Mouse (Mus musculus): ENCODE measurements at regions not wholly inside any gene's neighbourhood (a gene's known extent, or its start where the extent isn't known, plus 50 kb on each side); places are given as distances from the start of the nearest gene placed in this dataset.

DNA sequence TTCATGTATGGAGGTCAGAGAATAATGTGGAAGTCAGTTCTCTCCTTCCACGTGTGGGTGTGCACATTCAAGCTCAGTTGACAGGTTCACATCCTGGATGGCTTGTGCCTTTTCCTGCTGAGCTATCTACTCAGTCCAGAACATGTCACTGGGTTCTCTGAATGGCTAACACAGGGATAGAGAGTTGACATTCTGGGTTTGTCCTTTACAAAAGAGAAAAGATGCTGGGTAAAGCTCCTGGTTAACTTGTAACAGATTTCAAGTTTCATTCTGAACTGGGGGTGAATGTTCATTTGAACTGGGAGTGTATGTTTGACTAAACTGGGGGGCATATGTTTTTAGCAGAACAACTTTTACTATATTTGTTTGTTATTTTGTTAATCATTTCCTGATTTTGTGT, 133.0 kb downstream of the Tmem17 start:
- no peak for DNase-seq

- no peak for DNase-seq
Observed at GRCm38 (mm10) chr11:22646192-22646936, 134.5 kb downstream of the Tmem17 start.

DNA sequence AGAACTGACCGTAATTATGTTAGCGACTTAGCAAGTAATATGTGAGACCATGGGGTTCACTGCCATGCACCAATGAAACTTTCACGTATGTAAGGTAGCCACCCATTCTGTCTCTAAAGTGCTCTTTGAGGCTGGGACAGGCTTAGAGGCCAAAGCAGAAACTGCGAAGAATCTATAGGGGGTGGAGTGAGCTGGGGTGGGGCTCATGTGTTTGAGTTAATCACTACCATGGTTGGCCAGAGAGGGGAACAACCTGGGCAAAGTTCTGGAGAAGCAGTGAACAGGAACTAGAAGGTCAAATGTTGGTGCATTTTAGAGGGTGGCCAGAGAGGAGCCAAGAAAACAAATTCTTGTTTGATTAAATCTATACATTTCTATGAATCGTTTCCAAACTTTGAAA, 136.4 kb downstream of the Tmem17 start:
- no peak for DNase-seq

DNA sequence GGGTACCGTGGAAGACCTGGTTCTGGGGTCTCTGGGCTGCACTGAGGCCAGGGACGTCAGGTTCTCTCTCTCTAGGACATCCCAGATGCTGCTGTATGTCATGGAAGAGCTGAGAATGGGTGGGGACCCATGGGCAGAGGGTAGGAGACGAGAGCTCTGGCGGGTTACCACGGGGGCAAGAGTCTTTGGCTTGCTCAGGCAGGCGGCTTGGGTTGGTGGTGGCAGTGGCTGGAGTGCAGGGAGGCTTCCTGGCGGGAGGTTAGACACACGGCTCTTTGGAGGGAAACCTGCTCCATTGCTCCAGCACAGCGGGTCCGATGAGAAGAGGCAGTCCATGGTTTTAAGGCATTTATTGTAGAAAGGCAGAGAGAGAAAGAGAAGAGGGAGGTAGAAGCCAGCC, 138.9 kb downstream of the Tmem17 start:
- no peak for DNase-seq

GRCm38 (mm10) chr11:22651313-22651712, 139.4 kb downstream of the Tmem17 start:
- no peak for DNase-seq

DNA sequence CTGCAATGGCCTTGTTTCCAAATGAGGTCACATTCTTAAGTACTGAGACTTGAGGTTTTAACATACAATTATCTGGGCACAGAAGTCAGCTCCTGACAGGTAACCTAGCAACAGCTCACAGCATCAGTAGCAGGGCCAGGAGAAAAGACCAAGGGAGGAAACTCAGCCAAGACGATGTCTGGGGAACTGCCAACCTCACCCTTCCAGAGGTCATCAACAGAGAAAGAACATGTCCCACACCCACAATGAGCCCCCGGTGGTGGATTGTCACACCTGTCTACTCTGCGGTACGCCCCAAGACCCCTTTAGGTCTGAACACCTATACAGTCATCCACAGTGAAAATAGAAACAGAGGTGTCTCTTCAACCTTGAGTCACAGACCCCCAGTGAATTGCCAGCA, 140.0 kb downstream of the Tmem17 start:
- no peak for DNase-seq

DNA sequence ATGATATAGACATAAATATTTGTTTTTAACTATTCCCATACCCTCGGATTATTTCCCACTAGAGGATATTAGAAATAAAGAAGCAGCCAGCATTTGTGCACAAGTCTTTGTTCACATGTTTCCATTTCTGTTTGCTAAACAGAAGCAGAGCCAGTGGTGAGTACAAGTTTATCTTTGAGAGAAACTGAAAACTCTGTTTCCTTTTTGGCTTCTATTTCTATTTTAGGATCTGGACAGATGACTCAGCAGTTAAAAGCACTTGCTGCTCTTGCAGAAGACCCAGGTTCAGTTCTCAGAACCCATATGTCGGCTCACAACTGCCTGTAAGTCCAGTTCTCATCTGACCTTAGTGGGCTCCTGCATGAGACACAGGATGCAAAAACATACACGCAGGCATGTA, 141.0 kb downstream of the Tmem17 start:
- no peak for DNase-seq

- DNase-seq = no peak
Observed at GRCm38 (mm10) chr11:22653366-22653765, 141.5 kb downstream of the Tmem17 start.

- DNase-seq = no peak
Observed at GRCm38 (mm10) chr11:22657635-22658034, 145.7 kb downstream of the Tmem17 start.

DNA sequence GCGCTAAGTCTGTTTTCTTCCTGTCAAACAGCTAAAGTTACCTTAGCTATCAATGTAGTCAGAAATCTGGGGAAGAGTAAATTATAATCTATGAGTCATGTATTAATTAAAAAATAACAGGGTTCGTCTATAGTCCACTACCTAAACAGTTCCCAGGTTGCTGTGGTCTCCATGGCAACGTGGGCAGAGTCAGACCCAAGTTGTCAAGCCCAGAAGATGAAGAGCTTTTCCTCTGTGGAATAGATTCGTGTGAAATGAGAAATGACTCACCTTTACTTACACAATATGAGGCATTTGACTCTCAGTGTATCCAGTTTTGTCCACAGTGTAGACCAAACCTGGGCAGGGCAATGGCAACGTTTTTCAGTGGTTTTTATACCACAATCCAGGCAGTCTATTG, 149.2 kb downstream of the Tmem17 start:
- no peak for DNase-seq

DNA sequence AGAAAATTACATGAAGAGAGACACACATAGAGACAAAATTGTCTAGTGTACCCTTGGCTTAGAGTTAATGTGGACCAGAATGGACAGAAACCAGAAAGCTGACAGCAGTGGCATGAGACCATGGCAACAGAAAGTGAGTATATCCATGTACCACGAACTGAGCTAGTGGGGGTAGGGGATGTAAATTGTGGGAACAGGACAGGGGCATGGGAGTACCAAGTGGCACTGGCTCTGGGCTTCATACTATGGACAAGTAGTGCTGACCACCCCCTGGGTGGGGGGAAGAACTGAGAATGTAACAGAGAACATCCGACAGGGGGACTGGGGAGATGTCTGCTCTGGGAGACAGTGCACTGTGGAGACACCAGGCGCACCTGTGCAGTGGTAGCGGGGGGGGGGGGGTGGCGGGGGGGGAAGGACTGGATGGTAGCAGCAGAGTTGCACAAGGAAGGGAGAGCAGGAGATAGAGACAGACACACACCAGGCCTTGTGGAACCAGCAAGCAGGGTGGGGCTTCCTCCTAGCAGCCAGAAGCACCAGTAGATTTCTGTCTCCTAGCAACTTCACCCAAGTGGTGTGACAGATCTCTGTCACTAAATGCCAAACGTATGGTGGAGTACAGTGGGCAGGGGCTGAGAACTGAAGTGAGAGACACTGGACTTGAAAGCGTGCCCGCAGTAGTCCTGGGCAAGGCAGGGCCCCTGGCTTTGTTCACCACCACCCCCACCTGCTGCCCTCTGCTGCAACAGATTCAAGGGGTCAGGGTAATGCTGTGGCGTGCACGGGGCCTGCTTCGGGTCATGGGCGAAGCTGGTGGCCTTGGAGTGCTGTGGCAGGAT, 150.0 kb downstream of the Tmem17 start:
- no peak for DNase-seq

DNA sequence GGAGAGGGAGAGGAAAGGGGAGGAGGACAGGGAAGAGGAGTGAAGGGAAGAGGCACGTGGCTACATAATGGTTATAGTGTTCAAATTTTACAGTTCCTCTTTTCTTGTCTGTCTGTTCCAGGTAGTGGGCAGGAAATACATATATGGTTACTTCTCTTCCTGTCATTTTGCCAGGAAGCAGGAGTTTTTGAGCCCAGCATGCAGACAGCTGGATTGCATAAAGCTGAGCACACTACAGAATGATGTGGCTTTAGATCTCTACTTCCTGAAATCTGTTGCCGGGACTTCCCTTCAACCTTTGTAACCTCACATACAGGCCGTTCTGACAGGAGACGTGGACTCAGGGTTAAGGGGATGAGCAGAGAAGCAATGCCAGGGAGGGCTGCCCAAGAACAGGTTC, 154.1 kb downstream of the Tmem17 start:
- DNase-seq = no peak

- no peak for DNase-seq
Observed at GRCm38 (mm10) chr11:22666378-22666777, 154.5 kb downstream of the Tmem17 start.

GRCm38 (mm10) chr11:22668220-22668619, 156.3 kb downstream of the Tmem17 start:
- DNase-seq = no peak

GRCm38 (mm10) chr11:22669267-22669666, 157.4 kb downstream of the Tmem17 start:
- no peak for DNase-seq

DNA sequence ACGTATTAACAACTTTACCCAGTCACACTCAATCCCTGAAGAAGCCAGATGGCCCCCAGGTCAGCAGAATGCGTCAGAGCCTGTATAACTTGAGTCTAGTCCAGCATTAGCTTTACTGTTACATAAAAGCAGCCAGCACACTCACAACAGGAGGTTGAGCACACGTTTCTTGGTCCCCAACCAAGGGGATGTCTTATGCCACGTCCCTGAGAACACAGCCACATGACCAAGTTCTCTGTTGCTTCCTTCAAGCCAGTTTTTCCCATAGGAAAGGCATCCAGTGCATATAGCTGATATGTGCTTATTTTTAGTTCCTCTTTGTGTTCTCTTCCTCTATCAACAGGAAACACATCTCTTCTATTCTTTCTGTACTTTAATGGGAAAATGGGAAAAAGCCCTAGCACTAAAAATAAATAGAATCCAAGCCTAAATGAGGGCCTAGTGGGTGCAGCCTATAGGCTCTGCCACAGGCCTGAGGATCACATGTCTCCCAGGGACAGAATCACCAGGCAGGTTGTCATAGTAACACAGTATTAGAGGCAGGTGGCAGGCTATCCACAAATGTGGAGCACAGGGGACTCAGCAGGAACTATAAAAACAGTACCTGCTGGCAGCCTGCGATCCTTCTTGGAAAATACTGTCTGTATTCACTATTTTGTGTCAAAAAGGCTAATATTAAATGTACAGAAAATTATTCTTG, 160.1 kb downstream of the Tmem17 start:
- no peak for DNase-seq

- no peak for DNase-seq
Observed at GRCm38 (mm10) chr11:22675047-22675446, 163.2 kb downstream of the Tmem17 start.

- DNase-seq = no peak
Observed at GRCm38 (mm10) chr11:22675754-22676153, 163.9 kb downstream of the Tmem17 start.

DNA sequence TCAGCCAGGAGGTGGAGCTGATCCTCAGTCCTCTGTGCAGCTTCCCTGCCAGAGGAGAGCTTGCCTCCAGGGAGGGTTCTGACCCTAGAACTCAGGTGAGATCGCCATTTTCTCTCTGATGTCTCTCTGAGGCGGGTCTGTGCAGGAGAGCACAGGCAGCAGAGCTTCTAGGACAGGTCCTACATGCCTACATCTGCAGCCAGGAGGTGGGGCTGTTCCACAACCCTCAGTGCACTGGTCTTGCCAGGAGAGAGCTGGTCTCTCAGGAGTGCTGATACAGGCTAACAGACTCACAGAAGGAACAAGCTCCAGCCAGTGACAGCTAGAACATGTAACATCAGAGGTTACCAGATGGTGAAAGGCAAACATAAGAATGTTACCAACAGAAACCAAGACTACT, 165.4 kb downstream of the Tmem17 start:
- DNase-seq = peak; percentile 37 to 56

DNA sequence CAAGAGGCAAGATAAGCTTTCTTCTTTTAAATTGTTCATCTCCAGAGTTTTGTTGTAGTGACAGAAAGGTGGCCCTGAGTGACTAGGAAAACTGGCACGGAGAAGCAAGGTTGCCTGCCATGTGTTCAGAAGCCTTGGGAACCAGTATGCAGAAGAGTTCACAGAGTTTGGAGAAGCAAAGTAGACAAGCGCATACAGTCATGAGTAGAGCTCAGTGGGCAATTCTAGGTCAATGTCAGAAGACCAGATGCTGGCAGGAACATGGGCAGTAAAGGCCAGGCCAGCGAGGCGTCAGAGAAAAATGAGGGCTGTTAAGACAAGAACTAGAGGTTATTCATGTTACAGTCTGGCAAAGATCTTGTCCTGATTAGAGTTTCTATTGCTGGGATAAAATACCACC, 172.7 kb downstream of the Tmem17 start:
- no peak for DNase-seq

DNA sequence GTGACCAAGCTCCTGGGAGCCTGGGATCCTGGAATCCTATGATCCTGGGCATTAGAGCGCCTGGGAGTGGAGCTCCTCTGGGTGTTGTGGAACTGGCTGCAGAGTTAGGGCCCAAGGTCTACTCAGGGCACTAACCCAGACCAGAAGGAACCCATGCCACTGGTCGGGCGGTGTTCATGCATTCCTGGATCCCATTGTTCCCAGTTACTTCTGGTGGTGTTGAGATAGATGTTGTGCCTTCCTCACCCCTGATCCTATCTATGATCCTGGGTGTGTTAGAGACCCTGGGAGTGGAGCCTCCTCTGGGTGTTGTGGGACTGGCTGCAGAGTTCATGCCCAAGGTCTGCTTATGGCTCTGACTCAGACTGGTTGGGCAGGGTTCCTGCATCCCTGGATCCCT, 169.9 kb downstream of the B3gnt2 start:
- no peak for DNase-seq

- DNase-seq = no peak
Observed at GRCm38 (mm10) chr11:22692281-22692857, 168.4 kb downstream of the B3gnt2 start.

- DNase-seq = peak in 1 of 2 experiments; percentile 9
Observed at GRCm38 (mm10) chr11:22692941-22693341, 167.8 kb downstream of the B3gnt2 start.

Measured in lung, postnatal 4 days (tissue).